ENCODE assay signal across 7 mouse cellular contexts in genomic region chr4:10873920-10874665, GRCm38 (mm10). TPM values are rescaled to one million over a fixed set of nuclear protein-coding genes. Genes with fewer than 3 reads are reported as not detected.
A peak's percentile ranks its signal among the peaks of the same experiment; 100 is the strongest.
DNase-seq lines count a peak whose midpoint lies in the region; ATAC-seq lines count a peak whose summit lies in the region.

2610301B20Rik (plus strand) TSS chr4:10874498.

- H3K4me3 ChIP-seq in intestine, embryonic 16.5 days (ENCODE audit: low read length) = peak within 1 kb of the TSS; percentile 81
- peak within 1 kb of the TSS; percentile 81 for H3K4me3 ChIP-seq in midbrain, embryonic 11.5 days (ENCODE audit: low read depth, low read length)

- intact Hi-C loops in left cerebral cortex, postnatal 36 days (cut with DNase I) = no loop called here

- DNase-seq in adrenal gland, adult 2 months = peak; percentile 95
- DNase-seq in embryo, embryonic 11.5 days (ENCODE audit: low read depth, low spot score) = peak; percentile 89
- peak; percentile 91 to 95 for DNase-seq in gastrocnemius, postnatal 4 days (ENCODE audit: low spot score in 2 of 2)
- peak; percentile 92 to 93 for DNase-seq in left cerebral cortex, postnatal 36 days (ENCODE audit: low spot score in 2 of 2)
- DNase-seq in midbrain, embryonic 11.5 days (ENCODE audit: low spot score, missing footprints) = peak; percentile 100
- DNase-seq in skeletal muscle tissue, adult 2 months (ENCODE audit: low read depth, low spot score) = peak; percentile 91

- peak within 1 kb of the TSS; percentile 98 for H3K27ac ChIP-seq in intestine, embryonic 16.5 days (ENCODE audit: low read length)
- peak within 1 kb of the TSS; percentile 96 for H3K27ac ChIP-seq in midbrain, embryonic 11.5 days (ENCODE audit: low read depth, low read length)

- H3K9ac ChIP-seq in intestine, embryonic 16.5 days (ENCODE audit: low read depth, low read length) = peak within 1 kb of the TSS; percentile 89
- peak within 1 kb of the TSS; percentile 88 for H3K9ac ChIP-seq in midbrain, embryonic 11.5 days (ENCODE audit: low read length)

- H3K9me3 ChIP-seq in intestine, embryonic 16.5 days (ENCODE audit: control insufficient read depth, low read length) = no peaks in the 10 kb centered on the region
- H3K9me3 ChIP-seq in midbrain, embryonic 11.5 days (ENCODE audit: control insufficient read depth, low read length) = no peaks in the 10 kb centered on the region

- peak within 1 kb of the TSS; percentile 64 for H3K4me2 ChIP-seq in intestine, embryonic 16.5 days (ENCODE audit: low read depth, low read length)
- H3K4me2 ChIP-seq in midbrain, embryonic 11.5 days = peak within 1 kb of the TSS; percentile 69

- ATAC-seq in intestine, embryonic 16.5 days = peak; percentile 91
- ATAC-seq in midbrain, embryonic 11.5 days (ENCODE audit: low FRiP score) = peak; percentile 92

- under 1% methylated on average over 68 of the region's 68 CpGs for WGBS in intestine, embryonic 16.5 days
- 1% methylated on average over 65 of the region's 68 CpGs for WGBS in midbrain, embryonic 11.5 days

- H3K36me3 ChIP-seq in intestine, embryonic 16.5 days (ENCODE audit: control insufficient read depth, insufficient read depth, low read length) = no peaks in the 10 kb centered on the region
- no peaks in the 10 kb centered on the region for H3K36me3 ChIP-seq in midbrain, embryonic 11.5 days (ENCODE audit: control insufficient read depth, insufficient read depth, low read length)

- H3K4me1 ChIP-seq in intestine, embryonic 16.5 days (ENCODE audit: control insufficient read depth, insufficient read depth, low read length) = peaks cover 3% of the 10 kb centered on the region
- peaks cover 8% of the 10 kb centered on the region; the same call in 1 of the 2 replicates for H3K4me1 ChIP-seq in midbrain, embryonic 11.5 days (ENCODE audit: control insufficient read depth, insufficient read depth, low read length)

- H3K27me3 ChIP-seq in intestine, embryonic 16.5 days (replicated peaks; ENCODE audit: control insufficient read depth, insufficient read depth, low read length) = no peaks in the 10 kb centered on the region
- H3K27me3 ChIP-seq in midbrain, embryonic 11.5 days (ENCODE audit: control insufficient read depth, insufficient read depth, low read length) = no peaks in the 10 kb centered on the region

RNA-seq across cellular contexts. Expression of gene 2610301B20Rik, which starts in this region (rescaled TPM):
- 10 to 100 TPM; 16.8 to 24.8 TPM for total RNA-seq in adrenal gland, adult 2 months (2021)
- polyA plus RNA-seq in adrenal gland, adult 2 months (2012; rRNA removed) = 2.6 and 2.7 TPM in 2 replicates
- 1 to 10 TPM; 8.3 to 9.9 TPM for total RNA-seq in gastrocnemius, postnatal 4 days (2021)
- polyA plus RNA-seq in intestine, embryonic 16.5 days (2015; fragmentation: Nextera tagmentation; extraction: Ambion mirVana) = 18.8 and 22.0 TPM in 2 replicates
- total RNA-seq in left cerebral cortex, postnatal 36 days (2021) = 10 to 100 TPM; 33.5 to 37.8 TPM
- 63.8 and 66.2 TPM in 2 replicates for polyA plus RNA-seq in midbrain, embryonic 11.5 days (2014; fragmentation: Nextera tagmentation; extraction: Ambion mirVana)

Comparison
In these comparisons a context has a peak if more than half of its experiments do, and no peak if none do; other contexts are left out.
1. Peak in every context shown above with its lines: DNase-seq, ATAC-seq, H3K4me3 ChIP-seq and H3K27ac ChIP-seq.